In genomic region chr14:27187025-27187424, GRCm38 (mm10) we compare ENCODE assay signal across 8 mouse cellular contexts.
A peak's percentile ranks its signal among the peaks of the same experiment; 100 is the strongest.
DNase-seq lines count a peak whose midpoint lies in the region; ATAC-seq lines count a peak whose summit lies in the region.

No protein-coding gene starts in this region.

- no peak overlapping the region for H3K9ac ChIP-seq in midbrain, embryonic 14.5 days (replicated peaks; ENCODE audit: low read length)

- peak; percentile 50; the same call in 1 of the 2 replicates for ATAC-seq in midbrain, embryonic 14.5 days (ENCODE audit: low FRiP score, low TSS enrichment)
- ATAC-seq in erythroblast, adult 5-6 weeks (replicated peaks; ENCODE audit: low FRiP score, poor library complexity, severe bottlenecking) = no peak

- intact Hi-C loops in left cerebral cortex, postnatal 4 days (cut with DNase I) = loop anchor here (2.0 kb wide), 1 partner anchor 226 kb away; no protein-coding TSS in a partner anchor

- H3K36me3 ChIP-seq in midbrain, embryonic 14.5 days (ENCODE audit: control insufficient read depth, insufficient read depth, low read length) = no peaks in the 10 kb centered on the region

- H3K4me3 ChIP-seq in midbrain, embryonic 14.5 days (replicated peaks; ENCODE audit: low read depth, low read length) = no peak overlapping the region

- no peak overlapping the region for H3K27ac ChIP-seq in midbrain, embryonic 14.5 days (replicated peaks; ENCODE audit: low read depth, low read length)

- 9% methylated on average over 4 of the region's 4 CpGs for WGBS in midbrain, embryonic 14.5 days

- no peaks in the 10 kb centered on the region for H3K4me1 ChIP-seq in midbrain, embryonic 14.5 days (ENCODE audit: control insufficient read depth, insufficient read depth, low read length)

- no peak overlapping the region for H3K4me2 ChIP-seq in midbrain, embryonic 14.5 days (ENCODE audit: low read length)

- H3K9me3 ChIP-seq in midbrain, embryonic 14.5 days (ENCODE audit: control insufficient read depth, low read length) = no peaks in the 10 kb centered on the region

- H3K27me3 ChIP-seq in midbrain, embryonic 14.5 days (ENCODE audit: control insufficient read depth, insufficient read depth, low read length) = no peaks in the 10 kb centered on the region

- peak; percentile 69 for DNase-seq in R1 (ENCODE audit: low read depth, low spot score)
- peak; percentile 90 to 91 for DNase-seq in cerebellum, postnatal 14 days
- DNase-seq in gastrocnemius, adult 8-10 months (ENCODE audit: low spot score in 2 of 2) = peak; percentile 57 to 67
- DNase-seq in kidney, adult 11 months = peak; percentile 75
- DNase-seq in left cerebral cortex, postnatal 4 days = peak; percentile 77
- DNase-seq in midbrain, embryonic 14.5 days = peak; percentile 88
- peak; percentile 41 for DNase-seq in spleen, adult 12 weeks (ENCODE audit: low spot score)
